Mouse (Mus musculus) embryonic facial prominence, embryonic 15.5 days (tissue): ENCODE data around the gene Rex2. TPM values are rescaled to one million over a fixed set of nuclear protein-coding genes. Genes with fewer than 3 reads are reported as not detected.
A peak's percentile ranks its signal among the peaks of the same experiment; 100 is the strongest.
"Not testable (repeated sequence)": the region's sequence is repeated elsewhere in the genome, so short reads cannot be mapped to it uniquely, and the experiment has no call there.

Source experiments
- ATAC-seq: fragments of 200-750 bp; cut with Nextera tagmentation; 2 replicates; pipeline ENCODE4 v1.8.0; 2017; ENCODE audit warnings: low read depth, moderate TSS enrichment; ENCODE audit not compliant: insufficient number of reproducible peaks, low FRiP score, low TSS enrichment
- H3K27ac ChIP-seq: fragments of 300-500 bp; sonication (generic); replicated peaks from 2 replicates; pipeline ENCODE4 v1.5.1; 2015; ENCODE audit warnings: mild to moderate bottlenecking, inconsistent platforms
- H3K27me3 ChIP-seq: fragments of 300-500 bp; sonication (generic); 2 replicates; pipeline ENCODE4 v1.6.1; 2015; ENCODE audit warnings: inconsistent platforms
- H3K36me3 ChIP-seq: fragments of 300-500 bp; sonication (generic); 2 replicates; pipeline ENCODE4 v1.6.1; 2015; ENCODE audit warnings: mild to moderate bottlenecking, inconsistent platforms
- H3K4me1 ChIP-seq: fragments of 300-500 bp; sonication (generic); 2 replicates; pipeline ENCODE4 v1.6.1; 2015; ENCODE audit warnings: inconsistent platforms
- H3K4me2 ChIP-seq: fragments of 300-500 bp; sonication (generic); replicated peaks from 2 replicates; pipeline ENCODE4 v1.6.1; 2015; ENCODE audit warnings: mild to moderate bottlenecking, inconsistent platforms
- H3K4me3 ChIP-seq: fragments of 300-500 bp; sonication (generic); replicated peaks from 2 replicates; pipeline ENCODE4 v1.5.1; 2015; ENCODE audit warnings: mild to moderate bottlenecking, inconsistent platforms
- H3K9ac ChIP-seq: fragments of 300-500 bp; sonication (generic); 2 replicates; pipeline ENCODE4 v1.6.1; 2015; ENCODE audit warnings: inconsistent platforms
- H3K9me3 ChIP-seq: fragments of 300-500 bp; sonication (generic); replicated peaks from 2 replicates; pipeline ENCODE4 v1.6.1; 2016; ENCODE audit warnings: inconsistent platforms
- WGBS: fragments of 180-500 bp; shearing (Covaris S2); methylation state at CpG from one replicate; pipeline ENCODE4 v1.1.7; 2015; 5-methylcytosine and 5-hydroxymethylcytosine counted together
- polyA plus RNA-seq: library from polyadenylated mRNA; unstranded; fragments of >200 nt; fragmentation: Nextera tagmentation; extraction: Ambion mirVana; gene quantifications from 2 replicates; pipeline ENCODE4 v1.2.1, GENCODE M21; 2015

The Rex2 gene
- polyA plus RNA-seq: not detected in 2 replicates

- not testable (repeated sequence) for H3K4me2 ChIP-seq, H3K4me3 ChIP-seq, H3K9me3 ChIP-seq, H3K27me3 ChIP-seq, H3K36me3 ChIP-seq, ATAC-seq, H3K27ac ChIP-seq, H3K9ac ChIP-seq, H3K4me1 ChIP-seq
- WGBS: no CpG with 5 or more reads among the region's 6 CpGs
Observed at GRCm38 (mm10) chr4:147021550-147021949, at the start of gene Rex2. Gene Rex2, plus strand, starts transcription at chr4:147021850.

- H3K36me3 ChIP-seq, H3K27me3 ChIP-seq, H3K9me3 ChIP-seq, H3K9ac ChIP-seq, H3K4me3 ChIP-seq, ATAC-seq, H3K4me2 ChIP-seq, H3K27ac ChIP-seq, H3K4me1 ChIP-seq: not testable (repeated sequence)
- 13% methylated on average over 2 of the region's 2 CpGs for WGBS
Observed at GRCm38 (mm10) chr4:146976581-146976980, 45.1 kb upstream of the Rex2 start.

- H3K27ac ChIP-seq, H3K27me3 ChIP-seq, H3K4me1 ChIP-seq, H3K4me2 ChIP-seq, ATAC-seq, H3K9ac ChIP-seq, H3K4me3 ChIP-seq, H3K9me3 ChIP-seq, H3K36me3 ChIP-seq: not testable (repeated sequence)
- no CpG with 5 or more reads among the region's 1 CpGs for WGBS
Observed at GRCm38 (mm10) chr4:147018400-147018799, 3.2 kb upstream of the Rex2 start.

GRCm38 (mm10) chr4:147026374-147026773 lies 4.7 kb downstream of the Rex2 start:
- not testable (repeated sequence) for H3K4me1 ChIP-seq, ATAC-seq, H3K27ac ChIP-seq, H3K27me3 ChIP-seq, H3K9me3 ChIP-seq, H3K4me2 ChIP-seq, H3K4me3 ChIP-seq, H3K36me3 ChIP-seq, H3K9ac ChIP-seq
- 50% methylated on average over 1 of the region's 1 CpGs for WGBS

GRCm38 (mm10) chr4:147031308-147032036 lies 9.8 kb downstream of the Rex2 start:
- not testable (repeated sequence) for H3K9me3 ChIP-seq, H3K4me1 ChIP-seq, H3K4me2 ChIP-seq, H3K27me3 ChIP-seq, H3K4me3 ChIP-seq, H3K27ac ChIP-seq, H3K9ac ChIP-seq, H3K36me3 ChIP-seq
- peak; percentile 65 for ATAC-seq
- WGBS: 88% methylated on average over 1 of the region's 2 CpGs

GRCm38 (mm10) chr4:147063768-147064167 lies 42.1 kb downstream of the Rex2 start:
- not testable (repeated sequence) for H3K36me3 ChIP-seq, H3K4me1 ChIP-seq, H3K9ac ChIP-seq, ATAC-seq, H3K27ac ChIP-seq, H3K27me3 ChIP-seq, H3K4me2 ChIP-seq, H3K9me3 ChIP-seq, H3K4me3 ChIP-seq
- WGBS: 84% methylated on average over 3 of the region's 3 CpGs

GRCm38 (mm10) chr4:147065861-147066260 lies 44.2 kb downstream of the Rex2 start:
- not testable (repeated sequence) for H3K27me3 ChIP-seq, H3K36me3 ChIP-seq, H3K9me3 ChIP-seq, H3K4me3 ChIP-seq, H3K4me2 ChIP-seq, H3K4me1 ChIP-seq, ATAC-seq, H3K27ac ChIP-seq, H3K9ac ChIP-seq
- WGBS: 82% methylated on average over 3 of the region's 3 CpGs

GRCm38 (mm10) chr4:147066380-147066779 lies 44.7 kb downstream of the Rex2 start:
- not testable (repeated sequence) for H3K27me3 ChIP-seq, ATAC-seq, H3K27ac ChIP-seq, H3K4me2 ChIP-seq, H3K9me3 ChIP-seq, H3K4me1 ChIP-seq, H3K9ac ChIP-seq, H3K36me3 ChIP-seq, H3K4me3 ChIP-seq
- 88% methylated on average over 1 of the region's 1 CpGs for WGBS

GRCm38 (mm10) chr4:147095641-147096040 lies 74.0 kb downstream of the Rex2 start:
- H3K27me3 ChIP-seq, H3K9ac ChIP-seq, H3K4me1 ChIP-seq, H3K4me2 ChIP-seq, H3K36me3 ChIP-seq, H3K4me3 ChIP-seq, ATAC-seq, H3K27ac ChIP-seq, H3K9me3 ChIP-seq: not testable (repeated sequence)
- WGBS: 64% methylated on average over 2 of the region's 2 CpGs

GRCm38 (mm10) chr4:147101666-147102626 lies 80.3 kb downstream of the Rex2 start:
- not testable (repeated sequence) for H3K27me3 ChIP-seq, H3K4me1 ChIP-seq, H3K27ac ChIP-seq, H3K9me3 ChIP-seq, H3K36me3 ChIP-seq
- Histone ChIP-seq H3K9ac (peak overlapping the region; percentile 21; the same call in 1 of the 2 replicates), H3K4me3 (peak overlapping the region; percentile 47), H3K4me2 (peak overlapping the region; percentile 78)
- ATAC-seq: peak; percentile 57; the same call in 1 of the 2 replicates
- 1% methylated on average over 87 of the region's 109 CpGs for WGBS

GRCm38 (mm10) chr4:147103814-147104213 lies 82.2 kb downstream of the Rex2 start:
- not testable (repeated sequence) for H3K4me1 ChIP-seq, H3K9me3 ChIP-seq, H3K4me3 ChIP-seq, ATAC-seq, H3K27me3 ChIP-seq, H3K36me3 ChIP-seq, H3K9ac ChIP-seq, H3K4me2 ChIP-seq, H3K27ac ChIP-seq
- WGBS: 47% methylated on average over 4 of the region's 4 CpGs
